Mouse (Mus musculus): ENCODE measurements around the gene Sdc4. TPM values are rescaled to one million over a fixed set of nuclear protein-coding genes. Genes with fewer than 3 reads are reported as not detected.

The Sdc4 gene
- polyA plus RNA-seq, 1 experiment from 2014 or later = 104 TPM

GRCm38 (mm10) chr2:164431676-164432465 is 11.8 kb downstream of the Sdc4 start:
- Histone ChIP-seq H3K36me3 (ENCODE audit: control insufficient read depth, insufficient read depth, low read length) (peaks cover 28% of the 10 kb centered on the region), H3K4me3 (ENCODE audit: low read depth, low read length) (no peak overlapping the region), H3K27ac (ENCODE audit: low read depth) (peak overlapping the region; percentile 36; the same call in 1 of the 2 replicates), H3K9me3 (ENCODE audit: control insufficient read depth, low read length) (no peaks in the 10 kb centered on the region), H3K27me3 (replicated peaks; ENCODE audit: control insufficient read depth, insufficient read depth, low read length) (no peaks in the 10 kb centered on the region), H3K9ac (ENCODE audit: low read length) (no peak overlapping the region), H3K4me2 (ENCODE audit: low read length) (peak overlapping the region; percentile 28), H3K4me1 (replicated peaks; ENCODE audit: control insufficient read depth, insufficient read depth, low read length) (peaks cover 44% of the 10 kb centered on the region)
- ATAC-seq (replicated peaks; ENCODE audit: low FRiP score, low TSS enrichment, low read depth) (no peak), DNase-seq (ENCODE audit: low spot score) (no peak)
- 57% methylated on average over 9 of the region's 9 CpGs for WGBS

- Histone ChIP-seq H3K4me1 (replicated peaks; ENCODE audit: control insufficient read depth, insufficient read depth, low read length) (peaks cover 33% of the 10 kb centered on the region), H3K4me3 (ENCODE audit: low read depth, low read length) (no peak overlapping the region), H3K9ac (ENCODE audit: low read length) (no peak overlapping the region), H3K27ac (ENCODE audit: low read depth) (peak overlapping the region; percentile 29), H3K4me2 (ENCODE audit: low read length) (peak overlapping the region; percentile 31), H3K9me3 (ENCODE audit: control insufficient read depth, low read length) (no peaks in the 10 kb centered on the region), H3K27me3 (replicated peaks; ENCODE audit: control insufficient read depth, insufficient read depth, low read length) (no peaks in the 10 kb centered on the region), H3K36me3 (ENCODE audit: control insufficient read depth, insufficient read depth, low read length) (peaks cover 36% of the 10 kb centered on the region)
- no peak for DNase-seq (ENCODE audit: low spot score)
- 7% methylated on average over 7 of the region's 7 CpGs for WGBS
- no peak for ATAC-seq (replicated peaks; ENCODE audit: low FRiP score, low TSS enrichment, low read depth)
Measured at GRCm38 (mm10) chr2:164430697-164431096, 13.0 kb downstream of the Sdc4 start.

GRCm38 (mm10) chr2:164429881-164430615 is 13.6 kb downstream of the Sdc4 start:
- DNase-seq (ENCODE audit: low spot score) (no peak), ATAC-seq (replicated peaks; ENCODE audit: low FRiP score, low TSS enrichment, low read depth) (no peak)
- H3K9ac ChIP-seq (ENCODE audit: low read length) = no peak overlapping the region
- H3K36me3 ChIP-seq (ENCODE audit: control insufficient read depth, insufficient read depth, low read length) = peaks cover 42% of the 10 kb centered on the region
- H3K9me3 ChIP-seq (ENCODE audit: control insufficient read depth, low read length) = no peaks in the 10 kb centered on the region
- peak overlapping the region; percentile 29 for H3K27ac ChIP-seq (ENCODE audit: low read depth)
- no peak overlapping the region for H3K4me2 ChIP-seq (ENCODE audit: low read length)
- WGBS = 55% methylated on average over 15 of the region's 15 CpGs
- no peak overlapping the region for H3K4me3 ChIP-seq (ENCODE audit: low read depth, low read length)
- peaks cover 33% of the 10 kb centered on the region for H3K4me1 ChIP-seq (replicated peaks; ENCODE audit: control insufficient read depth, insufficient read depth, low read length)
- H3K27me3 ChIP-seq (replicated peaks; ENCODE audit: control insufficient read depth, insufficient read depth, low read length) = no peaks in the 10 kb centered on the region

GRCm38 (mm10) chr2:164428451-164428850 is 15.2 kb downstream of the Sdc4 start:
- no peak overlapping the region for H3K9ac ChIP-seq (ENCODE audit: low read length)
- H3K9me3 ChIP-seq (ENCODE audit: control insufficient read depth, low read length) = no peaks in the 10 kb centered on the region
- H3K4me1 ChIP-seq (replicated peaks; ENCODE audit: control insufficient read depth, insufficient read depth, low read length) = peaks cover 32% of the 10 kb centered on the region
- H3K4me3 ChIP-seq (ENCODE audit: low read depth, low read length) = no peak overlapping the region
- H3K27ac ChIP-seq (ENCODE audit: low read depth) = no peak overlapping the region
- H3K4me2 ChIP-seq (ENCODE audit: low read length) = no peak overlapping the region
- WGBS = 33% methylated on average over 5 of the region's 5 CpGs
- H3K27me3 ChIP-seq (replicated peaks; ENCODE audit: control insufficient read depth, insufficient read depth, low read length) = no peaks in the 10 kb centered on the region
- peaks cover 58% of the 10 kb centered on the region for H3K36me3 ChIP-seq (ENCODE audit: control insufficient read depth, insufficient read depth, low read length)
- ATAC-seq (replicated peaks; ENCODE audit: low FRiP score, low TSS enrichment, low read depth) = no peak
- no peak for DNase-seq (ENCODE audit: low spot score)

GRCm38 (mm10) chr2:164426952-164427351 is 16.7 kb downstream of the Sdc4 start:
- peaks cover 62% of the 10 kb centered on the region for H3K36me3 ChIP-seq (ENCODE audit: control insufficient read depth, insufficient read depth, low read length)
- ATAC-seq (replicated peaks; ENCODE audit: low FRiP score, low TSS enrichment, low read depth) = no peak
- H3K4me2 ChIP-seq (ENCODE audit: low read length) = no peak overlapping the region

GRCm38 (mm10) chr2:164426121-164426520 is 17.6 kb downstream of the Sdc4 start:
- Histone ChIP-seq H3K27ac (ENCODE audit: low read depth) (no peak overlapping the region), H3K27me3 (replicated peaks; ENCODE audit: control insufficient read depth, insufficient read depth, low read length) (no peaks in the 10 kb centered on the region), H3K4me2 (ENCODE audit: low read length) (no peak overlapping the region), H3K36me3 (ENCODE audit: control insufficient read depth, insufficient read depth, low read length) (peaks cover 62% of the 10 kb centered on the region), H3K4me3 (ENCODE audit: low read depth, low read length) (no peak overlapping the region), H3K4me1 (replicated peaks; ENCODE audit: control insufficient read depth, insufficient read depth, low read length) (peaks cover 9% of the 10 kb centered on the region), H3K9me3 (ENCODE audit: control insufficient read depth, low read length) (no peaks in the 10 kb centered on the region), H3K9ac (ENCODE audit: low read length) (no peak overlapping the region)
- no peak for ATAC-seq (replicated peaks; ENCODE audit: low FRiP score, low TSS enrichment, low read depth)
- WGBS = 25% methylated on average over 12 of the region's 12 CpGs
- no peak for DNase-seq (ENCODE audit: low spot score)

More at GRCm38 (mm10) chr2:164426952-164427351, 16.7 kb downstream of the Sdc4 start:
- peaks cover 17% of the 10 kb centered on the region for H3K4me1 ChIP-seq (replicated peaks; ENCODE audit: control insufficient read depth, insufficient read depth, low read length)
- DNase-seq (ENCODE audit: low spot score) = no peak
- no peak overlapping the region for H3K9ac ChIP-seq (ENCODE audit: low read length)
- H3K27me3 ChIP-seq (replicated peaks; ENCODE audit: control insufficient read depth, insufficient read depth, low read length) = no peaks in the 10 kb centered on the region
- H3K9me3 ChIP-seq (ENCODE audit: control insufficient read depth, low read length) = no peaks in the 10 kb centered on the region
- no peak overlapping the region for H3K27ac ChIP-seq (ENCODE audit: low read depth)
- WGBS = 81% methylated on average over 5 of the region's 5 CpGs
- H3K4me3 ChIP-seq (ENCODE audit: low read depth, low read length) = no peak overlapping the region

GRCm38 (mm10) chr2:164425401-164425800 is 18.3 kb downstream of the Sdc4 start:
- H3K9me3 ChIP-seq (ENCODE audit: control insufficient read depth, low read length) = no peaks in the 10 kb centered on the region
- WGBS = 85% methylated on average over 5 of the region's 5 CpGs
- H3K27me3 ChIP-seq (replicated peaks; ENCODE audit: control insufficient read depth, insufficient read depth, low read length) = no peaks in the 10 kb centered on the region
- H3K9ac ChIP-seq (ENCODE audit: low read length) = no peak overlapping the region
- no peak overlapping the region for H3K27ac ChIP-seq (ENCODE audit: low read depth)
- H3K4me3 ChIP-seq (ENCODE audit: low read depth, low read length) = no peak overlapping the region
- no peak for DNase-seq (ENCODE audit: low spot score)
- peaks cover 2% of the 10 kb centered on the region; the same call in 1 of the 2 replicates for H3K4me1 ChIP-seq (replicated peaks; ENCODE audit: control insufficient read depth, insufficient read depth, low read length)
- H3K36me3 ChIP-seq (ENCODE audit: control insufficient read depth, insufficient read depth, low read length) = peaks cover 62% of the 10 kb centered on the region
- H3K4me2 ChIP-seq (ENCODE audit: low read length) = no peak overlapping the region
- no peak for ATAC-seq (replicated peaks; ENCODE audit: low FRiP score, low TSS enrichment, low read depth)

- Histone ChIP-seq H3K9ac (ENCODE audit: low read length) (no peak overlapping the region), H3K4me1 (replicated peaks; ENCODE audit: control insufficient read depth, insufficient read depth, low read length) (no peaks in the 10 kb centered on the region), H3K27me3 (replicated peaks; ENCODE audit: control insufficient read depth, insufficient read depth, low read length) (no peaks in the 10 kb centered on the region), H3K9me3 (ENCODE audit: control insufficient read depth, low read length) (no peaks in the 10 kb centered on the region), H3K27ac (ENCODE audit: low read depth) (no peak overlapping the region), H3K4me3 (ENCODE audit: low read depth, low read length) (no peak overlapping the region), H3K36me3 (ENCODE audit: control insufficient read depth, insufficient read depth, low read length) (peaks cover 59% of the 10 kb centered on the region), H3K4me2 (ENCODE audit: low read length) (no peak overlapping the region)
- WGBS = 88% methylated on average over 8 of the region's 8 CpGs
- DNase-seq (ENCODE audit: low spot score) (no peak), ATAC-seq (replicated peaks; ENCODE audit: low FRiP score, low TSS enrichment, low read depth) (no peak)
Measured at GRCm38 (mm10) chr2:164424406-164424805, 19.3 kb downstream of the Sdc4 start.

Measured in intestine, embryonic 14.5 days (tissue).